Mouse (Mus musculus) megakaryocyte progenitor cell, adult 5-6 weeks (primary cell): ENCODE results near the gene Gm3233. TPM values are rescaled to one million over a fixed set of nuclear protein-coding genes. Genes with fewer than 3 reads are reported as not detected.
A peak's percentile ranks its signal among the peaks of the same experiment; 100 is the strongest.
"Not testable (repeated sequence)": the region's sequence is repeated elsewhere in the genome, so short reads cannot be mapped to it uniquely, and the experiment has no call there.

ENCODE experiments used
- ATAC-seq: replicated peaks from 2 replicates; pipeline ENCODE4 v1.8.0; 2016; ENCODE audit warnings: mild to moderate bottlenecking, moderate TSS enrichment, inconsistent platforms; ENCODE audit not compliant: poor library complexity
- total RNA-seq, 2 experiments: library from RNA; stranded (forward) in 1 of 2; stranded (reverse) in 1 of 2; fragments of 157-497, 149-512 nt in 1 of 2; fragments of 200-1000 nt in 1 of 2; gene quantifications; 2 replicates each; pipeline versions ENCODE4 v1.2.3 to v1.2.4; 2015 to 2017

Gm3233 gene
- total RNA-seq, 2 experiments from 2014 or later: not detected

DNA sequence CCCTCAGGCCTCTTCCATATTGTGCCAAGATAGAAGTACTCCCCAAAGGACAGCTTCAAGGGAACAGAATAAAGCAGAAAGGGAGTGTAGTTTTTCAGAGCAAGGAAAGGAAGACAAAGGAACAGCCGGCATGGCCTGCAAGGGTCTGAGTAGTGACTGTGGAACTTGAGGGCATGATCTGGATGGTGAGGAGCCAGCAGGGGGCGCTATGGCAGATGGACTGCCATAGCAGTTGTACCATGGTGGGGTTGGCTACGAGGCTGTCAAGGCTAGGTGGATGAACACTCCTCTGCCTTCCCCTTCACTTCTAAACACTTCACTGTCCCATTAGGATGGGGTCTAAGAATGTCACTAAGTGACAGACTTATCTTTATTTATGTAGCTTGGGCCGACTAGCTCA is 30.2 kb downstream of the Gm3233 start:
- ATAC-seq: peak; percentile 42; the same call in 1 of the 2 replicates

- no peak for ATAC-seq
These were observed 31.2 kb downstream of the Gm3233 start for GRCm38 (mm10) chr10:77728280-77728679.

GRCm38 (mm10) chr10:77726186-77726585 is 33.3 kb downstream of the Gm3233 start, which contains the start of gene Gm10100:
TSS of gene Gm10100 (plus strand) at chr10:77726486.
- ATAC-seq: no peak

DNA sequence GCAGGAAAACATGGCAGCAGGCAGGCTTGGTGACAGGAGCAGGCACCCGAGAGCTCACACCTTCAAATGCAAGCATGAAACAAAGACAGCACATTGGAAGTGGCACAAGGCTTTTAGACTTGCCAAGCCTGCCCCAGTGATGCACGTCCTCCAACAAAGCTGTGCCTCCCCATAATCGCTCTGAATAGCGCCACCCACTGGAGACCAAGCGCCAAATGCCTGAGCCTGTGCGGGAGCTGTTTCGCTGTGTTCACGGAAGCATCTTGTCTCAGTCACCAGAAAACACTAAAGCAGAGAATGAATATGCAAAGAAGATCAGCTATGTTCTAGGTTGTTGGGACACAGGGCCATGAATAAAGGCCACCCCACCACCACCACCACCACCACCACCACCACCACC is 34.6 kb downstream of the Gm3233 start:
- ATAC-seq: no peak

DNA sequence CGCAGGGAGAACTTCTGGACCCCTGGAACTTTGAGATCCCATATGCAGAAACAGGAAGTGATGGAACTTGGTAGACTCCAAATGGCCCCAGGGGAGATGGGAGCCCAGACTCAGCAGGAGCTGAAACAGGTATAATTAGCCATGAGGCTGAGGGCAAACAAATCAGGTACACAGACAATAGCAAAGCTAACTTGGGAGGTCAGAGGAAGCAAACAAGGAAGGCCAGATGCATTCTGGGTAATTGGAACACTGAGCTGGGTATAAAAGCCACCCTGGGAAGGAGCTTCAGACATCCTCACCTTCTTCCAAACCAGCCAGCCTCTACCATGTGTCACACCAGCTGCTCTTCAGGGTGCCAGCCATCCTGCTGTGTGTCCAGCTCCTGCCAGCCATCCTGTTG is 39.2 kb downstream of the Gm3233 start, which contains the start of gene Krtap12-1:
Gene Krtap12-1 (plus strand): TSS at position 301 of the 400 bp plus-strand sequence.
- not testable (repeated sequence) for ATAC-seq

DNA sequence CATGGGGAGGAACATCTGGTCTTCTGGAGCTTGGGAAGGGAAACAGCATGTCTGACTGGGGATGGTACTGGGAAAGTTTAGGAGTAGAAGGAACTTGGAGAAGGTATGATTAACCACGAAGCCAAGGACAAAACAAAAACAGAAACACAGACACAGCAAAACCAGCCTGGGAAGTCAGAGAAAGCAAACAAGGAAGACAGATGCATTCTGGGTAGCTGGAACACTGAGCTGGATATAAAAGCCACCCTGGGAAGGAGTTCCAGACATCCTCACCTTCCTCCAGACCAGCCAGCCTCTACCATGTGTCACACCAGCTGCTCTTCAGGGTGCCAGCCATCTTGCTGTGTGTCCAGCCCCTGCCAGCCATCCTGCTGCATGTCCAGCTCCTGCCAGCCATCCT is 44.0 kb downstream of the Gm3233 start, which contains the start of gene Gm10142:
Gene Gm10142 (plus strand): TSS at position 301 of the 400 bp plus-strand sequence.
- ATAC-seq: no peak

DNA sequence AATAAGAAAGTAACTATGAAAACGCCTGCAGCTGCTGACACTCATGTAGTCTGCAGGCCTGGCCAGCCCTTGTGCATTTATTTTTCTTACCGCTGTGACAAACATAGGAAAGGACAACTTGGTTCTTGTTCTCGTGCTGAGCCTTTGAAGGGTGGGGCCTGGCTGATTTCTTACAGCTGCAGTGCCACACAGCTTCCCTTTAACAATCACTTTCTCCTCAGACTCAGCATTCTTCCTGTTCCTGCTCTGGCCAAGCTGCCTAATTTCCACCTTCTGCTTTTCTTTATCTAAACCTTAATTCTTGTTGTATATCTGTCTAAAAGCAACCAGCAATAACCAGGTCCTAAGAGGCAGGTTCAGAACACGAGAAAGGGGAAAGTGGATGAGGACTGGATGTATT is 45.7 kb downstream of the Gm3233 start:
- ATAC-seq: peak; percentile 44

DNA sequence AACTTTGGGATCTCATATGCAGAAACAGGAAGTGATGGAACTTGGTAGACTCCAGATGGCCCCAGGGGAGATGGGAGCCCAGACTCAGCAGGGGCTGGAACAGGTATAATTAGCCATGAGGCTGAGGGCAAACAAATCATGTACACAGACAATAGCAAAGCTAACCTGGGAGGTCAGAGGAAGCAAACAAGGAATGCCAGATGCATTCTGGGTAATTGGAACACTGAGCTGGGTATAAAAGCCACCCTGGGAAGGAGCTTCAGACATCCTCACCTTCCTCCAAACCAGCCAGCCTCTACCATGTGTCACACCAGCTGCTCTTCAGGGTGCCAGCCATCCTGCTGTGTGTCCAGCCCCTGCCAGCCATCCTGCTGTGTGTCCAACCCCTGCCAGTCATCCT is 48.3 kb downstream of the Gm3233 start, which contains the start of gene Gm10024:
Gene Gm10024 (plus strand): TSS at position 301 of the 400 bp plus-strand sequence.
- ATAC-seq: not testable (repeated sequence)

- ATAC-seq: no peak
These were observed 49.7 kb downstream of the Gm3233 start for GRCm38 (mm10) chr10:77709831-77710230.

Other genes with a start within 250 kb of the Gm3233 start
Only the 30 nearest of the 32 such genes appear.
- gene Pttg1ip, start 178.0 kb downstream of the Gm3233 start, total RNA-seq (2015): 54.1 and 60.0 TPM in 2 replicates
- 31.8 and 37.6 TPM in 2 replicates for gene Pttg1ip, start 178.0 kb downstream of the Gm3233 start, total RNA-seq (2017)
- 34.5 and 38.8 TPM in 2 replicates for gene Sumo3, start 153.6 kb downstream of the Gm3233 start, total RNA-seq (2015)
- gene Sumo3, start 153.6 kb downstream of the Gm3233 start, total RNA-seq (2017): 187 and 212 TPM in 2 replicates
- gene Gm49325, start 153.5 kb downstream of the Gm3233 start, total RNA-seq (2015): not detected in 2 replicates
- 1.1 TPM in 1 of 2 replicates, not detected in the other for gene Gm49325, start 153.5 kb downstream of the Gm3233 start, total RNA-seq (2017)
- gene Ube2g2, start 137.4 kb downstream of the Gm3233 start, total RNA-seq (2015): 22.8 and 25.1 TPM in 2 replicates
- 30.4 and 34.2 TPM in 2 replicates for gene Ube2g2, start 137.4 kb downstream of the Gm3233 start, total RNA-seq (2017)
- gene Tspear, start 73.1 kb downstream of the Gm3233 start, total RNA-seq (2015): 0.12 and 0.96 TPM in 2 replicates
- not detected in 2 replicates for gene Tspear, start 73.1 kb downstream of the Gm3233 start, total RNA-seq (2017)
- not detected in 2 replicates for gene Gm19402, start 68.9 kb downstream of the Gm3233 start, total RNA-seq (2015)
- not detected in 2 replicates for gene Gm19402, start 68.9 kb downstream of the Gm3233 start, total RNA-seq (2017)
- gene Gm9508, start 62.4 kb downstream of the Gm3233 start, total RNA-seq (2015): not detected in 2 replicates
- not detected in 2 replicates for gene Gm9508, start 62.4 kb downstream of the Gm3233 start, total RNA-seq (2017)
- not detected in 2 replicates for gene Gm10272, start 53.1 kb downstream of the Gm3233 start, total RNA-seq (2015)
- not detected in 2 replicates for gene Gm10272, start 53.1 kb downstream of the Gm3233 start, total RNA-seq (2017)
- not detected in 2 replicates for gene Gm10024, start 48.2 kb downstream of the Gm3233 start, total RNA-seq (2015)
- not detected in 2 replicates for gene Gm10024, start 48.2 kb downstream of the Gm3233 start, total RNA-seq (2017)
- gene Gm10142, start 43.9 kb downstream of the Gm3233 start, total RNA-seq (2015): not detected in 2 replicates
- gene Gm10142, start 43.9 kb downstream of the Gm3233 start, total RNA-seq (2017): not detected in 2 replicates
- not detected in 2 replicates for gene Krtap12-1, start 39.1 kb downstream of the Gm3233 start, total RNA-seq (2015)
- gene Krtap12-1, start 39.1 kb downstream of the Gm3233 start, total RNA-seq (2017): not detected in 2 replicates
- gene Gm10100, start 33.2 kb downstream of the Gm3233 start, total RNA-seq (2015): not detected in 2 replicates
- gene Gm10100, start 33.2 kb downstream of the Gm3233 start, total RNA-seq (2017): not detected in 2 replicates
- gene Gm18596, start 17.0 kb downstream of the Gm3233 start, total RNA-seq (2015): not detected in 2 replicates
- gene Gm18596, start 17.0 kb downstream of the Gm3233 start, total RNA-seq (2017): not detected in 2 replicates
- gene Gm9736, start 8.3 kb downstream of the Gm3233 start, total RNA-seq (2015): not detected in 2 replicates
- gene Gm9736, start 8.3 kb downstream of the Gm3233 start, total RNA-seq (2017): not detected in 2 replicates
- not detected in 2 replicates for gene Gm3238, start 11.6 kb upstream of the Gm3233 start, total RNA-seq (2015)
- not detected in 2 replicates for gene Gm3238, start 11.6 kb upstream of the Gm3233 start, total RNA-seq (2017)
- gene Gm7138, start 17.3 kb upstream of the Gm3233 start, total RNA-seq (2015): not detected in 2 replicates
- not detected in 2 replicates for gene Gm7138, start 17.3 kb upstream of the Gm3233 start, total RNA-seq (2017)
- not detected in 2 replicates for gene Gm3250, start 22.9 kb upstream of the Gm3233 start, total RNA-seq (2015)
- not detected in 2 replicates for gene Gm3250, start 22.9 kb upstream of the Gm3233 start, total RNA-seq (2017)
- gene Gm7137, start 28.5 kb upstream of the Gm3233 start, total RNA-seq (2015): not detected in 2 replicates
- not detected in 2 replicates for gene Gm7137, start 28.5 kb upstream of the Gm3233 start, total RNA-seq (2017)
- not detected in 2 replicates for gene Gm9639, start 35.4 kb upstream of the Gm3233 start, total RNA-seq (2015)
- gene Gm9639, start 35.4 kb upstream of the Gm3233 start, total RNA-seq (2017): not detected in 2 replicates
- not detected in 2 replicates for gene Gm19668, start 39.5 kb upstream of the Gm3233 start, total RNA-seq (2015)
- gene Gm19668, start 39.5 kb upstream of the Gm3233 start, total RNA-seq (2017): not detected in 2 replicates
- not detected in 2 replicates for gene Gm9507, start 52.2 kb upstream of the Gm3233 start, total RNA-seq (2015)
- gene Gm9507, start 52.2 kb upstream of the Gm3233 start, total RNA-seq (2017): not detected in 2 replicates
- gene Gm2696, start 55.0 kb upstream of the Gm3233 start, total RNA-seq (2015): not detected in 2 replicates
- gene Gm2696, start 55.0 kb upstream of the Gm3233 start, total RNA-seq (2017): not detected in 2 replicates
- not detected in 2 replicates for gene Krtap10-4, start 67.4 kb upstream of the Gm3233 start, total RNA-seq (2015)
- not detected in 2 replicates for gene Krtap10-4, start 67.4 kb upstream of the Gm3233 start, total RNA-seq (2017)
- gene Krtap10-10, start 76.3 kb upstream of the Gm3233 start, total RNA-seq (2015): not detected in 2 replicates
- gene Krtap10-10, start 76.3 kb upstream of the Gm3233 start, total RNA-seq (2017): not detected in 2 replicates
- not detected in 2 replicates for gene Gm36176, start 87.1 kb upstream of the Gm3233 start, total RNA-seq (2015)
- not detected in 2 replicates for gene Gm36176, start 87.1 kb upstream of the Gm3233 start, total RNA-seq (2017)
- gene Gm10318, start 93.2 kb upstream of the Gm3233 start, total RNA-seq (2015): not detected in 2 replicates
- not detected in 2 replicates for gene Gm10318, start 93.2 kb upstream of the Gm3233 start, total RNA-seq (2017)
- not detected in 2 replicates for gene Gm3285, start 102.3 kb upstream of the Gm3233 start, total RNA-seq (2015)
- gene Gm3285, start 102.3 kb upstream of the Gm3233 start, total RNA-seq (2017): not detected in 2 replicates
- gene Lrrc3, start 142.9 kb upstream of the Gm3233 start, total RNA-seq (2015): 0.12 TPM in 1 of 2 replicates, not detected in the other
- not detected in 2 replicates for gene Lrrc3, start 142.9 kb upstream of the Gm3233 start, total RNA-seq (2017)
- 2.7 and 5.1 TPM in 2 replicates for gene Trpm2, start 210.9 kb upstream of the Gm3233 start, total RNA-seq (2015)
- 1.4 and 2.9 TPM in 2 replicates for gene Trpm2, start 210.9 kb upstream of the Gm3233 start, total RNA-seq (2017)
- gene 1810043G02Rik, start 218.8 kb upstream of the Gm3233 start, total RNA-seq (2015): 6.0 and 6.4 TPM in 2 replicates
- 5.9 and 11.2 TPM in 2 replicates for gene 1810043G02Rik, start 218.8 kb upstream of the Gm3233 start, total RNA-seq (2017)